Mouse (Mus musculus) c-Kit-negative CD71-positive TER-119-positive erythroid progenitor cells, embryonic 14.5 days (primary cell): ENCODE results near the gene 3110082J24Rik.

Experiments
- DNase-seq: peaks from one replicate; pipeline ENCODE4 v3.0.0-alpha.2; 2013; ENCODE audit warnings: low read depth, low spot score

3110082J24Rik gene

DNA sequence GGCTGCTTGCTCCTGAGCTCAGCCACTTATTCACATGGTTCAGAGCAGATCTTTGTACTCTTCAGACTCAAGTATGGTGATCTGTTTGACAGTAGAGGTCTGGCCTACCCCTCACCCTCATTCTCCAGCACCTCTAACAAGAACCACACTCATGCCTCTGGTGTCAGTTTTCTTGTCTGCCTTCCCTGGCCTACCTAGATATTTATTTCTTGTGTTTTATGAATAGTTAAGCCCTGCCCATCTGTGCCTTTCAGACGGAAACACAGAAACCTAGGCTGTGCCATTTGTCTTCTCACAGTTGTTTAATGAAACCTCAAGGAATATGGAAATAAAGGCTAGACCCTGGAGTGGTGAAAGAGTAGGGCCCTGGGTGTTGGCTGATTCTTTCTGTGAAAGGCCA lies 12.1 kb upstream of the 3110082J24Rik start:
- DNase-seq, result no peak

DNA sequence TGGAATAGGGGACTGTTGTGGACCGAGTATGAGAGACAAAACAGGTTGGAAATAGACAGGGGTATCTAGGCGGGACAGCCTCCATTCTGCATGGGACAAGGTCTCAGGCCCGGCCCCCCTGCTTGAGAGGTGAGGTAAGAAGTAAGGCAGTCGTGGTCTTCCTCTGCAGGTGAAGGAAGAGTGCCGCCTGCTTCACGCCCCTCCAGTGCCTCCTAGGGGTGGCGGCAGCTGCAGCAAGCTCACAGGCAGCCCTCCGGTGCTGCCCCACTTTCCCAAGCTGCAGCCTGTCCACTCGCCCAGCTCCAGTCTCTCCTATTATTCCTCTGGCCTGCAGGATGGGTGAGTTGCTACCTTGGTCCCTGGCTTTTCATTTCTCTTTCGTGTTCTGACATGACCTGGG lies 9.8 kb upstream of the 3110082J24Rik start:
- DNase-seq, result no peak

DNA sequence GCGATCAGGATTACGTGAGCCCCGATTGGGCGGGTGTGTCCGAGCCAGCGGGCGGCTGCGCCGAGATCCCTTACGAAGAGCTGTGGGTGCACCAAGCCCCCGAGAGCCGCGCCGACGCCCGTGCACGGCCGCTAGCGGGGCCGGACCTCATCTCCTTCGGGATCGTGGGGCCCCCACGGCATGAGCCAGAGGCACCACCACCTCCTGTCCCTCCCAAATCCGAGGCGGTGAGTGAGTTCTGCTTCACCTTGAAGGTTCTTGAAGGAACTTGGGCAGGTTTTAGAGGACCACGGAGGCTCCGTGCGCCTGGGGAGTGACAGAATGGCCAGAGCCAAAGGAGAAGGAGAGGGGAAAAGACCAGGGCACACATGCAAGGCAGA lies 8.9 kb upstream of the 3110082J24Rik start:
- DNase-seq, result no peak

DNA sequence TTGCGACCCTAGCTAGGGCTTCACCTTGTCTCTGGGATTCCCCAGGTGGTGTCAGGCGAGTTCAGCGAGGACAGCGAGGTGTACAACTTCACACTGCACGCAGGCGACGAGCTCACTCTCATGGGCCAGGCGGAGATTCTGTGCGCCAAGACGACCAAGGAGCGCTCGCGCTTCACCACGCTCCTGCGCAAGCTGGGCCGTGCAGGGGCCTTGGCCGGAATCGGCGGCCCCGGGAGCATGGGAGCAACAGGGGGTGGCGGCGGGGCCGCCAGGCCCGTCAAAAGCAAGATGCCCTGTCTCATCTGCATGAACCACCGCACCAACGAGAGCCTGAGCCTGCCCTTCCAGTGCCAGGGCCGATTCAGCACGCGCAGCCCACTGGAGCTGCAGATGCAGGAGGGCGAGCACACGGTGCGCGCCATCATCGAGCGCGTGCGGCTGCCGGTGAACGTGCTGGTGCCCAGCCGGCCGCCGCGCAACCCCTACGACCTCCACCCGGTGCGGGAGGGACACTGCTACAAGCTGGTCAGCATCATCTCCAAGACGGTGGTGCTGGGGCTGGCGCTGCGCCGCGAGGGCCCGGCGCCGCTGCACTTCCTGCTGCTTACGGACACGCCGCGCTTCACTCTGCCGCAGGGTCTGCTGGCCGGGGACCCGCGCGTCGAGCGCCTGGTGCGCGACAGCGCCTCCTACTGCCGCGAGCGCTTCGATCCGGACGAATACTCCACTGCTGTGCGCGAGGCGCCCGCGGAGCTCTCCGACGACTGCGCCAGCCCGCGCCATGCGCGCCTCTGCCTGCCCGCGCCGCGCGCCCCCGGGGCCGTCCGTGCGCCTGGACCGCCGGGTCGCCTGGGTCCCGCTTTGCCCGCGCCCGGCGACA lies 8.2 kb upstream of the 3110082J24Rik start:
- DNase-seq, result no peak

DNA sequence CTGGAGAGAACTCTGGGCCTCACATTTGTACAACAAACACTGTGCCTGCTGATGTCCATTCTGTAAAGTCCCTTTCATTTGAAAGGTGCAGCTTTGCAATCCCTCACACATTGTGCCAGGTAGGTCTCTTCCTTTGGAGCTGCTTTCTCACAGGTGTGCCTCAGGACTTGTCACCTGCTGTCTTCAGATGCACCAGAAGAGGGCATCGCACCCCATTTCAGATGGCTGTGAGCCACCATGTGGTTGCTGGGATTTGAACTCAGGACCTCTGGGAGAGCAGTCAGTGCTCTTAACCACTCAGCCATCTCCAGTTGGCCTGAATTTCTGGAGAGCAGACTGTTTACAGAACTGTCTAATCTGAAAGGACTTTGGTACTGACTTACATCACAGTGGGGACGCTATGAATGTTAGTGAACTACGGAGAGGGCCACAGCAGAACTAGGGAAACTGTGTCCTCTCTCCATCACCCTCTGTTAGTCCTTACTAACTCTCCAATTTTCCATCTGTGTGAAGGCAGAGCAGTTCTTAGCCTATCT lies 6.7 kb upstream of the 3110082J24Rik start:
- DNase-seq, result no peak

DNA sequence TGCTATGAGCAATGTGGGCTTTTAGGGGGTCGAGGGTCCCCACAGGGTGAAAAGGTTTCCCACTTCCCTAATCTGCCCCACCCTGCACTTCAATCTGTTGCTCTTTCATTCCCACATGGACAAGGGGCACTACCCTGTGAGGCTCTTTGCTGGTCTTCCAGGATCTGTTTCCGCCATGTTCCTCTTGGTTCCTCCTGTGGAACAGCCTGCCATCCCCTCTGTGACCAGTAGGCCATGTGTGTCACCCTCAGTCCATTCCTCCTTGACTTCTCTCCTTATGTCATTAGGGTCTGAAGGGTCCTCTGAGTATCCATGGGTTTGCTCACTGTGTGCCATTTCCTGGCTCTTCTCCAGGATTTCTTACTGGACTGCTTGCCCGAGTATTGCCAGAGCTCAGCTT lies 5.9 kb upstream of the 3110082J24Rik start:
- no peak for DNase-seq

DNA sequence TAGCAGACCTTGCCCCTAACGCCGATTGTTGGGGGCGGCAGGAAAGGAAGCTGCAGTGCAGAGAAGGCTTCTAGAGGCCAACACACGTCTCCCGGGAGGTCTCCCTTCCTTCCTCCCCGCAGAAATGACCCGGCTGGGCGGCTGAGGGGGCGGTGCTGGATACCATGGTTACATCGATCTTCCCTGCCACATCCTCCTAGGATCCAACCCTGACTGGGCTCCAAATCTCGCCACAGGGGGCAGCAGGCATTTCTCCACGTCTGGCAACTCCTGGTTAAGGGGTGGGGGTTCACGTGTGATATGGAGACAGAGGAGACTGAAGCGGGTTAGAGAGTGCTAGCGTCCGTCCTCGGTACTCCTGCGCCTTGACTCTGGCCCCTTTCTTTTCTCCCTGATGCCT lies 5.2 kb upstream of the 3110082J24Rik start:
- no peak for DNase-seq

DNA sequence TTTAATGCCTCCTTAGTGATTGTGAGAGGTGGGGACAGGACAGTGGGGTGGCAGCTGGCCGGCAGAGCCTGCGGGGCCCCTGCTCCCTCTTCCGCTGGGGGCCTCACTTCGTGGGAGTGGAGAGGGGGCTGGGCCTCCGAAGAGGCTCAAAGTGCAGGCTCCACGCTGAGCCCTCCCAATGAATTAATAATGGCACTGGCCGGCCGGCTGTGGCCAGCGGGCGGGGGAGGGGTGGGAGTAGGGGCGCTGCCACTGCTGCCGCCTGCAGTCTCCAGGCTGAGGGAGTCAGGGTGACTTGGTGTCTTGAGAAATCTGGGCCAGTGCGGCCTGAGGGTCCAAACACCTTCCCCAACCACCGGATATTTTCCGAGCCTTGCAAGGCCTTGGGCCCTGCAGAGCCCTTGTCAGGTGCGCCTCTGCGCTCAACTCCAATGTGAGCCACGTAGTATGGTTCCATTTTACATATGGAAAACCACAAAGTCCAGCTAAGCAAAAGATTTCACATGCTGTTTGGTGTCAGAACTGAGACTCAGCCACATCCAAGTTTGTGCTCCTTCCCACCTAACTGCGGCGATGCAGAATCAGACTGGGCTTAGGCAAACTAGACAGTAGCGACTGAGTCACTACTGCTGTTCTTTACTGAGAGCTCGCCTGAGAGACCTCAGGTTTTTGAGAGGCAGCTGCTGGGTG lies 4.6 kb upstream of the 3110082J24Rik start:
- no peak for DNase-seq

DNA sequence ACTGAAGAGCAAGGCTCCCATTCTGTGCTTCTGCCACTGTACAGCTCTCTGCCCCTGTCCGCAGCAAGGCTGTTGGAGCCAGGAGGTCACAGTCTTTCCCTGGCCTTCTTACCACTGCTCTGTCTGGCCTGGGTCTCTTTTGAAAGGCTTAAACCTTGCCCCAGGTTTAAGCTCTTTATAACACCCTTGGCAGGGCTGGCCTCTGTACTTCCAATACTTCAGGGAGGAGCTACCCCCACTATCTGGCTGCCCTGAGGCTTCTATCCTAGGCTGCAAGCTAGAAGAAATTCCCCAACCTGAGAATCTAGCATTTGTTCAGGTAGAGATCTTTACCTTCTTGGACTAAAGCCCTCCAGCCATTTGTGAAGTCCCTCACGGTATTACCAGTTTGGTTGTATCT lies 4.0 kb upstream of the 3110082J24Rik start:
- DNase-seq, result no peak

DNA sequence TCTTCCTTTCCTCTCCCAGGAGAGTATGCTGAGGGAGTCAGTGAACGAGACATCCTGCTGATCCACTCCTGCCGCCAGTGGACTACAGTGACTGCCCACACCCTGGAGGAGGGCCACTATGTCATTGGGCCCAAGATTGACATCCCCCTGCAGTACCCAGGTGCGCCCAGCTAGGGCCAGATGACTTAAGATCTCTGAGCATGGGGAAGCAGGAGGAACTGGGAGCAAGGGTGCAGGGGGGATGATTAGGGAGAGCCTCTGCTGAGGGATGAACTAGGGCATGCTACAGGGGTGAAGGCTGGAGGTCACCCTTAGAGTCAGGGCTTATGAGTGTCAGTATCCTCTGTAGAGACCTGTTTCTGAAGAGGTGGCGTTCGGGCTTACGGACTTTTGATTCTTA lies 2.3 kb upstream of the 3110082J24Rik start:
- DNase-seq, result no peak

DNA sequence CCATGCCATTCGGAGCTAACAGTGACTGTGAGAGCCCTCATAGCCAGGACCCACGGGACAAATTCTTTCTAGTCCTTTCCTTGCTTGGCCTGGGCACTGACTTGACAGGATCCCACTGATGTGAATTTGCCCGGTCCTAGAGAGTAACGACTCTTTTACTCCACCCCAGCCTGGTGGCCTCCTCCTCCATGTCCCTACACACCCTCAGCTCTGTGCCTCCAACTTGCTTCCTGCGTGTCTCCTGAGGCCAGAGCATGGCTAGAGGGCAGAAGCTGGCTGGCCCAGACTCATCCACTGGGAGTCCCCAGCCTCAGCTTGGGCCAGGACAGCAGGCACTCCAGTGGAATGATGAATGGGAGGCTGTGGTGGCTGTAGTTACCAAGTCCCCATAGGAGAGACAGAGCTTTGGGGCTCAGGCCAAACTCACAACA lies 1.7 kb upstream of the 3110082J24Rik start:
- DNase-seq, result no peak

DNA sequence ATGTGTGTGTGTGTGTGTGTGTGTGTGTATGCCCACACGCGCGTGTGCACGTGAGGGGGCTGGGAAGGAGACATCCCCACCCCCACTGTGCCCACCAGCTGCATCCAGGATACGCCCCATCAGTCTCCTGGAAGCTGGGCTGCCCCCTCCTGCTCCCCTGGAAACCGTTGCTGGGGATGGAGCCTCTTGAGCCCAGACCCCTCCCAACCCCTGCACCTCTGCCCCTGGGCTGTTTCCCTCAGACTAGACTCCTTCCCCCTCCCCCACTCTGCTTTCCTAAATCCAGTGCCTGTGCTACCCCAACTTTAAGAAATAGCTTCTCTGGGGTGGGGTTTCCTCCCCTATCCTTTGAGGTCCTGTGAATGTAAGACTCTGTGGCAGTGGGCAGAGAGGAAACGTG lies 1.3 kb upstream of the 3110082J24Rik start:
- DNase-seq, result no peak

DNA sequence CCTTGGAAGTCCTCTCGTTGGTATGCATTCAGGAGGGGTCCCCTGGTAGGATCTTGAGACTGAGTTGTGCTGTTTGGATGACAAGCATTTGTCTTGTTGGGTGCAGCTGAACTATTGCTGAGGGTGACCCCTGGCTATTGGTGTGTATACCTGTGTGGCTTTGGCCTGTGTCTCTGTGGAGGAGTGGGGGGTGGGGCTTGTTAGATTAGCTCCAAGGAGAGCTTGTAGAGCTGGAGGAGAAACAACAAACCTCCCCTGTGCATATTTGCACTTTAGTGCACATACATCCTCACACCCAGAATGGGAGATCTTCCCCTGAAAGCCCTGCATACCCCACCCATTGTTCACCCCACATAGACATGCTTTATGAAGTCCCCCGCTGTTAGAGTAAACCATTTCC lies 870 bp upstream of the 3110082J24Rik start:
- no peak for DNase-seq

DNA sequence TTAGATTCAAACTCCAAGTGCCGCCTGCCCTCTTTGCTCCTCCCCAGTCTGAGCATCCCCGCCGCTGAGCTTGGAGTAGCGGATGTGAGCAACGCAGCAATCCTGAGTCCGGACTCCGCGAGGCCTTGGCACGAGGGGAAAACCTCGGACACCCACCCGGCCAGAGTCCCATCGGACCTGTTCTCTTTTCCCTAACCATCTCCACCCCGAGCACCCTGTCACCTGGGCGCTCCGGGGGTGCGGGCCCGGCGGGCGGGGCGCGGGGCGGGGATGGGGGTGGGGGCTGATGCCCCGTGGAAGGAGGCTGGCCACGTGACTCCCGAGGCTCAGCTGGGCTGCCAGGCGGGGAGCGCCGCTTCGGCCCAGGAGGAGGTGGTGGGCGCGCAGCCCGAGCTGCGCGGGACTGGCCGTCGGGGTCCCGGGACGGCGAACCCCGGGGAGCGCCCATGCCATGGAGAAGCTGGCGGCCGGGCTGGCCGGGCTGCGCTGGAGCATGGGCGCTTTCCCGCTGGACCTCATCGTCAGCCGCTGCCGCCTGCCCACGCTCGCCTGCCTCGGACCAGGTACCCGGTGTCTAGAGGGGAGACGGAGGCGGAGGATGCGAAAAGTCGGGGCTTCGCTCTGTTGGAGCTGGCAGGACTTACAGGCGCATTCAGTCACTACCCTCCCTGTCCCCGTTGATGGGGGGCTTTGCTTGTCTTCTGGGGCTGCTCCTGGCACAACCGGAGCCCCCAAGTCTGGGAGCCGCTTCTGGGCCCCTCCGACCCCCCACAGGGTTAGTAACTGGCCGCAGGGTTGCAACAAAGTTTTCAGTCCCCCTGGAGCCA lies 832 bp downstream of the 3110082J24Rik start, which contains the start of gene Garem2:
Garem2 (plus strand) TSS at position 321 of the 827 bp plus-strand sequence.
- DNase-seq, result no peak

DNA sequence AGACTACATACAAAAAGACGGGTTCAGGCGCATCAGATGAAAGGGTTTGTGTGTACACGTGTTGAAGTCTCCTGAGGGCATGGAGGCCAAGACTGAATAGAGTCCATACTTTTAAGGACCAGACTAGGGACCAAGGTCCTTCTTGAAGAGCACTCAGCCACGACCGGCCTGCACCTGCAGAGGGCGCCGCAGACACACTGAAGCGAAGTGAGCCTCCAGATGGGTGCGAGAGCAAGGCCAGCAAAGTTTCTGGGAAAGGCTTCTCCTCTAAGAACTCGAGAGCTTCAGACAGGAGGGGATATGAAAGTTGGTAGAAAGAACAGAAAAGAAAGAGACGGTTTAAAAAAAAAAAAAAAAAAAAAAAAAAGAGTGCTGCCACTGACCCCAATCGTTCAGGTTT lies 1.5 kb downstream of the 3110082J24Rik start:
- no peak for DNase-seq

DNA sequence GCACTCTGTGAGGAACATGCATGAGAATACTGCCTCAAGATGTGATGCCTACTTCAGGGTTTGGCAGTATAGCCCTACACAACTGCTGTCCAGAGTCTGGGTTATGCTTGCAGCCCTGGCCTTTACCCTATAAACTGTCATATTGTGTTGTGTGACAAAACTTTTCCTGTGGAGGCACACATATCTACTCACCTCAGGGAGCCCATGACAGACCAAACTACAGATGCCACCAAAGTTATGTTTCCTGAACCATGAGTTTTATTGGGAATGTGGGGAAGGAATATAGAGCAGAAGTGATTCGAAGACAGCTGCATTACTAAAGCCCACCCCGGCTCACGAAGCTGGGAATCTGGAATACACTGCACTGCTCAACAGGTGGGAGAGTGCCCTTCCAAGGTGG lies 2.5 kb downstream of the 3110082J24Rik start:
- no peak for DNase-seq

DNA sequence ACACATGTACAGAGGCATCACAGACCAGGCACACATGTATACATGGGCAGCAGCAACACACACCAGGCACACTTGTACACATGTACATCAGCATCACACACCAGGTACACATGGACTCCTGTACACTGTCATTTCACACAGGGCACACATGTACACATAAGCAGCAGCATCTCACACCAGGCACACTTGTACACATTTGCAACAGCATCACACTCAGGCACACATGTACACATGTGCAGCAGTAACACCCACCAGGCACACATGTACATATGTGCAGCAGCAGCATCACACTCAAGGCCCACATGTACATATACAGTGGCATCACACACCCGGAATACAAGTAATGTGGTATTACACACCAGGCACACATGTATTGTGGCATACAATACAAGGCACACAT lies 7.6 kb downstream of the 3110082J24Rik start:
- no peak for DNase-seq

DNA sequence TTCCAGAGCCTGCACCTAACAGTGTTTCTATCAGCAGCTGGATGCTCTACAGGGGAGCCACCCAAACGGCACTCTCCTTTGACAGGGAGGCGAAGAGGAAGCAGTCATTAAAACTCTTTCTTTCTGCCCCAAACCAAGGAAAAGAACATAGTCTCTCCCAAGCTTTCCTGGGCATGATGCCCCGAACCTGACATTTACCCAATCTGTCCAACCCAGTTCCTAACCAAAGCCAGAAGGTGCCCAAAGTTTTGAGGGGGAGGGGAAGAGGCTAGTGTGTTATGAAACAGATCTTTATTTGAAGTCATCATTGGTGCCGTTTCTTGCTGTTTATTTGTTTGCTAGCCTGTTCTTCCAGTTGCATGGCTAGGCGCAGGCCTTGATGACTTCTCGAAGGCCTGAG lies 10.2 kb downstream of the 3110082J24Rik start:
- DNase-seq, result no peak

DNA sequence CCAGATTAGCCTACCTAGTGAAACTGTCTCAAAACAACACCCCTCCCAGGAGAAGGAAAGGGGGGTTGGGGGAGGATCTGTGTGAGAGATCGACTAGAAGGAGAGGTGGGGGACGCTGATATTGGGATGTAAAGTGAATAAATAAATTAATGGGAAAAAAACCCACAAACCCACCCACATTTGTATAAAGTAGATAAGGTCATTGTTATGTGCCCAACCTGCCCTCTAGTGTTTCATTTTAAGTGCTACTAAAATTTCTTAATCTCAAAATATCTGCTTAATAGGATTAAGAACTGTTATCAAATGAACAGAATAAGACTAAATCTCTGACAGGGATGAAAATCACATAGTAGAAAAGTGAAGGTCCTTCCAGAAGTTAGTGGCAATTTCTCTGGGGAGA lies 11.5 kb downstream of the 3110082J24Rik start:
- DNase-seq, result no peak

DNA sequence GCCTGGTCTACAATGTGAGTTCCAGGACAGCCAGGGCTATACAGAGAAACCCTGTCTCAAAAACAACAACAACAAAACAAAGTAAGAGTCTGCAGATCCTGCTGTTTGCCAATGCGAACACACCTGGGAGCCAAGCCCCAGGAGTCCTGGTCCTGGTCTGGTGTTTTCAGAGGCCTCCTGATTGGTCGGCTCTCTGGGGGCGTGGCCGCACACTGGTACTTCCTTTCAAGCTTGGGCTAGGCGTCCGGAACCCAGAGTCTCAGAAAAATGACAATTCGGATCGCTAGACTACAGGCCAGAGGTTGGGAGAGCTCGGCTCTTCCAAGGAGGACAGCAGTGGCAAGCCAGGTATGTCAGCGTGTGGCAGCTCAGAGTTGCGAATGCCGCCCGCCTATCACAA lies 13.2 kb downstream of the 3110082J24Rik start:
- DNase-seq, result no peak

DNA sequence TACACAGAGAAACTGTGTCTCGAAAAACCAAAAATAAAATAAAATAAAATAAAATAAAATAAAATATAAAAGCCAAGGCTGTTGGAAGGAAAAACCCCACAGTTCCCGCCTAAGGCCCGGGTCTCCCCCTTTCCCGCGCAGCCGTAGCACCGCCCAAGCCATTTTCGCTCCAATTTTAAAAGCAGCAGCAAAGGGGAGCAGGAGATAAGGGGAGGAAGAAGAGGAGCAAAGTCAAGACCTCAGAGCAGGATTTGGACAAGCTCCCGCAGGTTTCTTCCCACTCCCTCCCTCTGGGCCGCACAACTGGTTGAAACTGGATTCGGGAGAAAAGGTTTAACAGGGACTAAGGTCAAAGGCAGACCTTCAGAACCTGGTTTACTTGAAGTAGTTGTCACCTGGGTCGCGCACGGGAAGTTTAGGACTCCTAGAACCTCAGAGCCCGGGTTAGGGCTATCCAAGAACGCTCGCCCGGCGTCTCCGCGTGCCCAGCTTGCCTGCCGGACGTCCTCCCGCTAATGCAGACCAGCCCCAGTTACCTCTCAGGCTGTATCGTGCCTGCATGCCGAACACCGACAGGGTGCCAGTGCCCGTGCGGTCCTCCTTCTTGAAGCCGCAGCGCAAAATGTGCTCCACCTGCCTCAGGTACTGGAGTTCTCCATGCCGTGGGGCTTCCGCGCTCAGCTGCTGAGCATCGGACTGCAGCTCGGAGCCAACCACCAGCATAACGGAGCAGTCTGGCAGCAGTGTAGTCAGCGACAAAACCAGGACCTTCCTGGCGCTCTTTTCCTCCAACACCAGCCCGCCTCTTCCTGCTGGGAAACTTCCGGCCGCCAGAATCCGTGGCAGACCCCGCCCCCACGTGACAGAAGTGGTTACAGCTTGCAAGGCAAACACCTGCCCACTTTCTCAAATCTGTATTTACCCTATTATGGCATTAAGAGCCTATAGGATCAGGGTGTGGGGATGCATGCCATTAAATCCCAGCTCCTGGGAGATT lies 32.8 kb downstream of the 3110082J24Rik start, which contains the start of gene Tyms:
Tyms (minus strand) TSS at position 793 of the 997 bp plus-strand sequence.
- DNase-seq, result peak; percentile 56
